Mouse (Mus musculus): ENCODE data around the gene March8.

The March8 gene

DNA sequence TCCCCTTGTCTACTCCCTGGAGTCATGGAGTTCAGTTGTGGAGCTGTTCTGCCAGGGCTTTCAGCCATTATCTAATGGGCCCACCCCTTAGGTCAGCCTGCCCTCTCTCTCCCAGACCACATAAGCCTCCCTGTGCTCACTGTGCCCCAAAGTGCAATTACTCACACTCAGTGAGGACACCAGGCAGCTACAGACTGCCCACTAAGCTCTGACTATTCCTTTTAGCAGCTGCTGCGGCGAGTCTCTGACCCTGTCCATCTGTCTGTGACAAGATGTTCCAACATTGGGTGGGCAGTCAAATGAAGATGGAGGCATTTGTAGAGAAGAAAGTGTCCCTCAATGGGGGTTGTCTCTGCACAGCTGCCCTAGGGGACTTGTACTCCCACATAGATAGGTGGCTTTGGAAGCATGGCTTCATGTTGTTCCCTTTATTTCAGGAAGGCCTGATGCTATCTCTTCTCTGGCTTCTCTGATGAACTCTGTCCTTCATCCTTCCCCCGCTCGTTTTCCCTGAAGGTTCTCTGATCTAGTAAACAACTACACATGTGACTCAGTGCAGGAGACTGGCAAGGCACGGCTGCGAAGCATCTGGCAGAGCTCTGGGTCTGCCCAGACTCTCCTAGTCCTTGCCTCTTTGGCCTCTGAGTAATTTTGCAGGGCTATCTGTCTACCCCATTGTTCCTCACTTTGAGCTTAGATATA, 70.3 kb downstream of the March8 start:
- no peak for DNase-seq (ENCODE audit: low spot score in 2 of 2)

DNA sequence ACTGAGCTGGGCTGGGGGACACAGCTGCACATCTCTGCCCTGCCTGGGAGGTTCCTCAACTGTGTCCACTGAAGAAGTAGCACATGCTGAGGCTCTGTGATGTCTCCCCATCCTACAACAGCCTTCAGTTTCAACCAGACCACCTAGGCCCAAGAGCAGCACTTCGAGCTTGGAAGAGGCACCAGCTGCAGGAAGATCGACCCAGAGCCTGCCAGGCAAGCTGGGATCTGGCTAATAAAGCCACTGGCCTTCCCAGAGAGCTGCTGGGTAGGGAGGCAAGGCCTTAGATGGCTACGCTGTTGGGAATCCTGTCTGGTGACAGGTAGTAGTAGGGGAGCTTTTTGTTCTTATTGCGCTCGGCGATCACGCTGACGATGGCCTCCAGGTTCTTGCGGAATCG, 72.6 kb downstream of the March8 start:
- no peak for DNase-seq (ENCODE audit: low spot score in 2 of 2)

DNA sequence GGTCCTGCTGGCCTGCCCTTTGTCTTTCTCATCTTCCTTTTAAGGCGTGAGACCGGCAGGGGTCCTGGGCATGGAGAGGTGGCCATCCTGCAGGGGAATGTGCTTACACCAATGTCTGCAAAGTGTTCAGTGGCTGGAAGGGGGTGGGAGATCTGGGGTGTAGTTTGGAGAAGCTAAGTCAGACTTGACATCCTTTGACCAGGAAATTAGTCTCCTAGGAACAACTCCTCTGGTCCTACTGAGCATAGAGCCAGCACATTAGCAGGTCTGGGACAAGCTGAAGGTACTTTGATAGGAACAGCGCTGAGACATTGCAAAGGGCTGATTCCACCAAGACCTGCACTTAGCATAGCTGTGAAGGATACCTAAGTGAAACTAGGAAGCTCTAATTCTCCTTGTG, 73.9 kb downstream of the March8 start:
- DNase-seq (ENCODE audit: low spot score in 2 of 2) = no peak

- DNase-seq (ENCODE audit: low spot score in 2 of 2) = no peak
Observed at GRCm38 (mm10) chr6:116412546-116413325, 74.9 kb downstream of the March8 start.

- no peak for DNase-seq (ENCODE audit: low spot score in 2 of 2)
Observed at GRCm38 (mm10) chr6:116415126-116415676, 77.4 kb downstream of the March8 start.

DNA sequence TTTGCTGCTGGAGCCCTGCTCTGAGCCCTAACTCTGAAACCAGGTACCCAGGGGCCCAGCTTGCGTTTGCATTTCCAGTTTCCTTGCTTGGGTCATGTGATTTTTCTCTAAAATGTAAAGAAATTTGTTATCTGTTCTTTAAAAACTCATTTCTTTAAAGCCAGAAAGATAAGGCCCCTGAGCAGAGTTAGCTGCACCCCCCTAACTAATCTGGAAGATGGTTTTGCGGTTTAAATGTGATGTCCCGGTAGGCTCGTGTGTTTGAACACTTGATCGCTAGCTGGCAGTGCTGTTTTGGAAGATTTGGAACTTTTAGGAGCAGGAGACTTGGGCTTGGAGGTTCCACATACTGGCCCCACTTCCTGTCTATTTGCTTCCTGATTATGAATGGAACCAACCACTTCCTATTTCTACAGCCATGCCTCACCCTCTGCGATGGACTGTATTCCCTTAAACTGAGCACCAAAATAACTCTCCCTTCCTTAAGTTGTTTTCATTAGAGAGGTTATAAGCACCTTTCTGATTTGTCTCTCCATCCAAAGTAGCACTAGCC, 78.3 kb downstream of the March8 start:
- DNase-seq (ENCODE audit: low spot score in 2 of 2) = no peak

- peak in 1 of 2 experiments; percentile 69 for DNase-seq (ENCODE audit: low spot score in 2 of 2)
Observed at GRCm38 (mm10) chr6:116417518-116418315, 79.9 kb downstream of the March8 start.

DNA sequence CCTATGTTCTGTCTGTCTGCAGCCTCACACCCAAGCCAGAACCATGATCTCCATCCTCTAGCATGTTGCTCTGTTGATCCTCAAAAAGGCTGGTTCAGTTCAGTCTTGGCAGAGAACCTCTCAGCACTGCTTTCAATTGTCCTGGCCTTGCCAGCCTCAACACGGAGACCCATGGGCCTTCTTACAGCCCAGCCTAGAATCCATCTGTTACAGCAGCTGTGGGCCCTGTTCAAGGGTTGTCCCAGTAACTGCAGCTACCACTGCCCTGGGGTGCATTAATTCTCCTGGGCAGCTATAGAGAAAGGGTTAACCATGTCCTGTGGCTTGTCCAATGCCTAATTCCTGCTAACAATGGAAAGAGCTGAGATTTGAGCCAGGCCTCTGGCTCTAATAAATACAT, 80.7 kb downstream of the March8 start:
- no peak for DNase-seq (ENCODE audit: low spot score in 2 of 2)

DNA sequence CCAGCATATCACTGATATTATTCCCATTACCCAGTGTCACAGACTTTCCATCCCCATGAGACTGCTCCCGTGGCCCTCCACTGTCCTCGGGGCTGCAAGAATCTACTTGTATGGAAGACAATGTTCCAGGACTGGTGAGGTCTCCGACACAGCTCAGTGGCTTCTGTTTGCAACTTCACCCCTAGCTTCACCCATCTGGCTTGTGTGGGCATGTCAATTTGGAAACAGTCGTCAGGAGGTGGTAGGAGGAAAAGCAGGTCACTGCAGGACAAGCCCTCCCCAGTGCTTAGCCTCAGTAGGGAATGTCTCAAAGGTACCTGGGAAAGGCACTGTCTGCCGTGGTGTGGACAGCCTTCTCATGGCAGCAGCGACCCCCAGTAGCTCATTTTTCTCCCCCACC, 81.9 kb downstream of the March8 start:
- DNase-seq (ENCODE audit: low spot score in 2 of 2) = no peak

- DNase-seq (ENCODE audit: low spot score in 2 of 2) = no peak
Observed at GRCm38 (mm10) chr6:116420271-116420670, 82.4 kb downstream of the March8 start.

- DNase-seq (ENCODE audit: low spot score in 2 of 2) = no peak
Observed at GRCm38 (mm10) chr6:116422991-116423390, 85.2 kb downstream of the March8 start.

DNA sequence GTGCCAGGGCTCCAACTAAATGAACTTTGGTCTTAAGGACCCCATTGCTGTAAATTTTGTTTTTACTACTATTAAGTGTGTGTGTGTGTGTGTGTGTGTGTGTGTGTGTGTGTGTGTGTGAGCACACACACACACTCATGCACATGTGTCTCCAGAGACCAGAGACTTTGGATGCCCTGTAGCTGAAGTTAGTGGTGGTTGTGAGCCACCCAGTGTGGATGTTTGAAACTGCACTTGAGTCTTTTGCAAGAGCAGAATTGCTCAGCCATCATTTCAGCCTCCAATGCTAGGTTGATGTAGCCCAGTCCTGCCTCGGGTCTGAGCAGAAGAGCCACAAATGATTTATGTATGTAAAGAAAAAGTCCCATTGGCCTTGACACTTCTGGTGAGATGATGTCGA, 85.8 kb downstream of the March8 start:
- DNase-seq (ENCODE audit: low spot score in 2 of 2) = peak in 1 of 2 experiments; percentile 41

- DNase-seq (ENCODE audit: low spot score in 2 of 2) = no peak
Observed at GRCm38 (mm10) chr6:116427552-116427951, 89.7 kb downstream of the March8 start.

DNA sequence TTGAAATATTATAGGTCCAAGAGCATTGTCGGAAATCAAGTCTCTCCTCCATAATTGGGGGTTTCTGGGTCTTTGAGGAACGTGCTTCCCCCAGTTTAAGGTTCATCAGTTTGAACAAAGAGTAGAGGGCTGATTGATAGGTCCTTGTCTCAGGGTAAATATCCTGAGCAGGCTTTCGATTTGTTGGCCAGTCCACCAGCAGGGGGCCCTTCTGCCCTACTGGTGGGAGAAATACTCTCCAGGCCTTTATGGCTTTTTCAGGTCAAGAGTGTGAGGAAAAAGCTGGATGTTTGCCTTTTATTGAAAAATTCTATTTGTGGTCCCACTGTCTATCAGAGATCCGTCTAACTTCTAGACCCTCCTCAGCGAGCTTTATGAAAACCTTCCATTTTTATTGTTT, 90.5 kb downstream of the March8 start:
- DNase-seq (ENCODE audit: low spot score in 2 of 2) = no peak

- peak in 1 of 2 experiments; percentile 3 for DNase-seq (ENCODE audit: low spot score in 2 of 2)
Observed at GRCm38 (mm10) chr6:116438864-116439263, 101.0 kb downstream of the March8 start.

GRCm38 (mm10) chr6:116439531-116439930, 101.7 kb downstream of the March8 start:
- no peak for DNase-seq (ENCODE audit: low spot score in 2 of 2)

GRCm38 (mm10) chr6:116440447-116440846, 102.6 kb downstream of the March8 start:
- DNase-seq (ENCODE audit: low spot score in 2 of 2) = no peak

GRCm38 (mm10) chr6:116440849-116441248, 103.0 kb downstream of the March8 start:
- DNase-seq (ENCODE audit: low spot score in 2 of 2) = no peak

DNA sequence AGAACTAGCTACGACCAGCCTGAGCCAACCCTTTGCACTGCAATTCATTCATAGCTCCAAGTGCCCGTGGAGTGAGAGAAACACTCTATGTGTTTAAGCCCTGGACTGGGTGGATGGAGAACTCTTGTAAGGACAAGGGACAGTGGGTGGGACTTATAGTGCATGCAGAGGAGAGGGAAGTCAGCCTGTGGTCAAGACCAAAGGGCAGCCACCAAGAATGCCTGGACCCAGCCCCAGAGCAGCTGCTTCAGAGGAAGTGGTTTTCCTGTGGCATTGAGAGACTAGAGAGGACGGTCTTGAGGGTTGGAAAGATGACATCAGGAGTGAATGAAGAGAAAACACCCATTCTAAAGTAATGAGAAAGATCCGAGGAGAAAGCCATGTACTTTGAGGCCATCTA, 118.0 kb downstream of the March8 start:
- no peak for DNase-seq (ENCODE audit: low spot score in 2 of 2)

- DNase-seq (ENCODE audit: low spot score in 2 of 2) = no peak
Observed at GRCm38 (mm10) chr6:116456482-116456881, 118.7 kb downstream of the March8 start.

DNA sequence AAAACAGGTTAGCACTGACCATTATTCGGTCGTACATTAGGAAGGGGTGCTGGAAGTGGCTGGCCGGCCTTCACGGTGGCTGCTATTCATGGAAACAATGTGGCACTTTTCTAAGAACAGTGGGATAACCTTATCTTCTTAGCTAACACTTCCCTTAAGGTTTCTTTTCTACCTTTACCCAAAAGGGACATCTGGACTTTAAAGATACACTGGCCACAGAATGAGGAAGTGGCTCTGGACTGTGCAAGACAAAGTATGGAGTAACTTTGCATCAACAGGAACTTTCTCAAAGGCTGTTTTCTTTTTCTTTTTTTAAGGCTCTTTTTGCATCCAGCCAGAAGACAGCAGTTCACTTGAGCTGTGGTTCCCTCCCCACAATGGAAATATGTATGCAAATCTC, 120.9 kb downstream of the March8 start:
- DNase-seq (ENCODE audit: low spot score in 2 of 2) = no peak
